Mouse (Mus musculus) heart, adult 2 months (tissue): ENCODE measurements around the gene Edc4. TPM values are rescaled to one million over a fixed set of nuclear protein-coding genes. Genes with fewer than 3 reads are reported as not detected.

Experiments
- DNase-seq, 2 experiments: peaks; one replicate each; pipeline ENCODE4 v3.0.0; 2021
- H3K27ac ChIP-seq: fragments of 200-600 bp; 2 replicates; pipeline ENCODE4 v1.8.1; 2022
- H3K27me3 ChIP-seq: fragments of 200-500 bp; 2 replicates; pipeline ENCODE4 v1.6.1; 2012; ENCODE audit warnings: mild to moderate bottlenecking, low read length, inconsistent platforms, mixed read lengths; ENCODE audit not compliant: control insufficient read depth, insufficient read depth
- H3K36me3 ChIP-seq: fragments of 200-500 bp; 2 replicates; pipeline ENCODE4 v1.6.1; 2012; ENCODE audit warnings: low read length, inconsistent platforms; ENCODE audit not compliant: control insufficient read depth, insufficient read depth
- H3K4me1 ChIP-seq: fragments of 200-500 bp; 2 replicates; pipeline ENCODE4 v1.6.1; 2011; ENCODE audit warnings: low read length; ENCODE audit not compliant: control insufficient read depth, insufficient read depth
- H3K4me3 ChIP-seq: fragments of 200-600 bp; 2 replicates; pipeline ENCODE4 v1.8.1; 2022
- H3K79me2 ChIP-seq: fragments of 200-500 bp; replicated peaks from 2 replicates; pipeline ENCODE4 v1.6.1; 2012; ENCODE audit warnings: mild to moderate bottlenecking, inconsistent platforms, low read length, moderate library complexity, mixed read lengths; ENCODE audit not compliant: control insufficient read depth, insufficient read depth
- H3K9ac ChIP-seq: fragments of 200-500 bp; 2 replicates; pipeline ENCODE4 v1.6.1; 2012; ENCODE audit warnings: low read depth, mild to moderate bottlenecking, control low read depth, inconsistent platforms, low read length, mixed read lengths
- CTCF ChIP-seq: fragments of 200-600 bp; IDR thresholded peaks from 2 replicates; pipeline ENCODE4 v1.8.1; 2022; ENCODE audit warnings: antibody characterized with exemption, mild to moderate bottlenecking, moderate library complexity
- EP300 ChIP-seq: fragments of 200-500 bp; IDR thresholded peaks from 2 replicates; pipeline ENCODE4 v1.6.1; 2011; ENCODE audit warnings: low read depth, low read length, control low read depth; ENCODE audit not compliant: insufficient read depth
- POLR2A ChIP-seq: fragments of 200-500 bp; IDR thresholded peaks from 2 replicates; pipeline ENCODE4 v1.6.1; 2011; ENCODE audit warnings: mild to moderate bottlenecking, low read depth, low read length, control low read depth; ENCODE audit not compliant: insufficient read depth
- WGBS: fragments of 180-500 bp; shearing (Covaris S2); methylation state at CpG from one replicate; pipeline ENCODE4 v1.1.7; 2018; 5-methylcytosine and 5-hydroxymethylcytosine counted together
- intact Hi-C: fragments of 180-260 bp; cut with DNase I; formaldehyde crosslinking; loops from one replicate; pipeline ENCODE4 v1.15.1; 2025
- polyA plus RNA-seq: library from polyadenylated mRNA; depleted of rRNA; stranded (reverse); fragments of >200 nt; gene quantifications from 2 replicates; pipeline ENCODE4 v1.2.3, GENCODE M21; 2012
- total RNA-seq, 2 experiments: library from RNA; stranded (reverse); gene quantifications; 2 replicates each; pipeline ENCODE4 v1.2.3; 2021

The Edc4 gene
- total and polyA plus RNA-seq, 3 experiments: 23.2 to 42.4 (median 25.4) TPM

DNA sequence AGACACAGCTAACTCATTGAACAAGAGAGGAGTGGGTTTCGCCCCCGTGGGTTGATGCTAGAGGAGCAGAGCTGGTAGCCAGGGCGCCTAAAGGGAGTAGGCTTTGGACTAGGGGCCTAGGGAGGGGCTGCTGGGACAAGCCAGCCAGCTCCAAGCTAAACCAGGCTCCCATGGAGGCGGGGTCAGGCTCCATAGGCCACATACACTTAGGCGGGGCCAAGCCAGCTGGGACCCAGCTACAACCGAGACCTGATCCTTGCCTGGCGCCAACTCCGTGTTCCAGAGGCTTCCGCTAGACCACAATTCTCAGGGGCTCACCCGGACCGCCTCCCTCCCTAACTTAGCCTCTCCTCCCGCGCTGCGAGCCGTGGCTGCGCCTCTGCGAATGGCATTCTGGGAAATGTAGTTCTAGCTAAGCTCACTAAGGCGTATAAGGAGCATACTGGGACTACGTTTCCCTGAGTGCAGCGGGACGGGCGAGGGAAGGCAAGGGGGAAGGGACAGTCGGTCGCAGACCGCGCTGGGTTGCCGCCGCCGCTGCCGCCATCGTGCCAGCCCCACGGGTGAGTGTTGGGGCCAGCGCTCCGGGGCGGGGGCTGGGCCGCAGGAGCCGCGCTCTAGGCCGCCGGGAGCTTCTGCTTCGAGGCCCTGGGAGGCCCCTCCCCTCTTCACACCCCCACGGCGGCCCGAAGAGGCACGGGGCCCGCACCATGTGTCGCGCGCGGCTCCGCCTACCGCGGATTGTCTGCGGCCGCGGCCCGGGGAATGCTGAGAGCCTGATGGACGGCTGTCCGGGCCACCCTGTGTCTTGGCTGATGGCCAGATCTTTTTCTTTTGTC, 20.3 kb upstream of the Edc4 start, which contains the start of gene Nutf2:
Gene Nutf2 (plus strand): TSS at position 438 of the 839 bp plus-strand sequence.
- 0 out of 2 replicates have a peak, but pooled peaks cover 1% of the 10 kb centered on the region for H3K79me2 ChIP-seq
- H3K4me1 ChIP-seq: peaks cover 9% of the 10 kb centered on the region
- peak within 1 kb of the TSS; percentile 78 for H3K9ac ChIP-seq
- no peaks in the 10 kb centered on the region for H3K27me3 ChIP-seq
- peak; percentile 92 to 98 for DNase-seq
- under 1% methylated on average over 59 of the region's 59 CpGs for WGBS
- peaks cover 7% of the 10 kb centered on the region for H3K36me3 ChIP-seq
- peak within 1 kb of the TSS; percentile 92 for H3K4me3 ChIP-seq
- peak; percentile 66 for TF ChIP-seq POLR2A
- peak; percentile 71; the same call in 1 of the 2 replicates for TF ChIP-seq EP300
- no peak for TF ChIP-seq CTCF
- peak within 1 kb of the TSS; percentile 97 for H3K27ac ChIP-seq
- intact Hi-C loops: loop anchor here (2.0 kb wide), 2 partner anchors 20 to 38 kb away; partner anchors contain the start of gene Edc4

DNA sequence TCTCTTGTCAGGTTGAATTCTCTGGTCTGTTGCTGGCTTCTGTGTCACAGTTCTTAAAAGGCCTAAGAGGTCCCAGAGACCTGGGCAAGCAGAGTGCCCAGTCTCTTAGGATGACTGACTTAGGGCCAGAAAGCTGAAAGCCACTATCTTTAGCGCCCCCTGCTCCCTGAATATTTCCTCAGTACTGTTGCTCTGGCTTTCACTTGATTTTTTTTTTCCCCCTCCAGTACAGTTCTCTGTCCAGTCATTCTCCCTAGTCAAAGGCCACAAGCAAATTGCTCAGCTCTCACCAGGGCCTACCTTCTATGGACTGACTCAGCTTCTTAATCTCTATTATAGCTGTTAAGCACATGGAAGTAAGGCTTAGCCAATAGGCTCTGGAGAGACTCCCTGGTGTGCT, 18.7 kb upstream of the Edc4 start:
- H3K4me1 ChIP-seq: peaks cover 3% of the 10 kb centered on the region
- H3K4me3 ChIP-seq: no peak overlapping the region
- TF ChIP-seq CTCF (peak; percentile 30), POLR2A (no peak), EP300 (no peak)
- no peaks in the 10 kb centered on the region for H3K27me3 ChIP-seq
- no peak overlapping the region; the same call in 1 of the 2 replicates for H3K27ac ChIP-seq
- peaks cover 1% of the 10 kb centered on the region for H3K36me3 ChIP-seq
- H3K9ac ChIP-seq: no peak overlapping the region
- H3K79me2 ChIP-seq: 0 out of 2 replicates have a peak, but pooled peaks cover 1% of the 10 kb centered on the region
- 11% methylated on average over 1 of the region's 1 CpGs for WGBS
- no peak for DNase-seq
- intact Hi-C loops: loop anchor here (2.0 kb wide), 2 partner anchors 19 to 37 kb away; partner anchors contain the start of gene Edc4

DNA sequence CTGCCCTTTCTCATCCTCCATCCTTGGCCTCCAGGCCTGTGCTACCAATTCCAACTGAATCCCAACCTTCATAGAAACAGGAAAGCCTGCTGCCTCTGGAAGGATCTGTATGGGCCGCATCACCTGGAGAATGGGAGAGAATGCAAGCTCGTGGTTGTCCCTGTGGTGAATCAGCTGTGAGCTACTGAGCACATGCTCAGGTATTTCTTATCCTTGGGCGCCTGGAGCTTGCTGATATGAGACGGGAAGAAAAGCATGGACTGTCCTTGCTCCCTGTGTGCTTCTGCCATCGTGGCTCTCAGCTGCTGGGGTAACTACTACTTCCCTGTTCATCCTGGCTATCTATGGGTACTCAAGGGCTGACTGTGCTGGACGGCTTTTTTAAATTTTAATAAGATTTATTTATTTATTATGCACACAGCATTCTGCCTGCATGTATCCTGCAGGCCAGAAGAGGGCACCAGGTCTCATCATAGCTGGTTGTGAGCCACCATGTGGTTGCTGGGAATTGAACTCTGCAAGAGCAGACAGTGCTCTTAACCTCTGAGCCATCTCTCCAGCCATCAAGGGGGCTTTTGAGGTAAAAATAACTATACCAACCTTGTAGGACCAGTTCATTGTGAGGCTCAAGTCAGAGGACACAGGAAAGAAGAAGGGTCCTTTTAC, 14.2 kb upstream of the Edc4 start:
- no peaks in the 10 kb centered on the region for H3K27me3 ChIP-seq
- peaks cover 4% of the 10 kb centered on the region; the same call in 1 of the 2 replicates for H3K36me3 ChIP-seq
- 82% methylated on average over 6 of the region's 6 CpGs for WGBS

DNA sequence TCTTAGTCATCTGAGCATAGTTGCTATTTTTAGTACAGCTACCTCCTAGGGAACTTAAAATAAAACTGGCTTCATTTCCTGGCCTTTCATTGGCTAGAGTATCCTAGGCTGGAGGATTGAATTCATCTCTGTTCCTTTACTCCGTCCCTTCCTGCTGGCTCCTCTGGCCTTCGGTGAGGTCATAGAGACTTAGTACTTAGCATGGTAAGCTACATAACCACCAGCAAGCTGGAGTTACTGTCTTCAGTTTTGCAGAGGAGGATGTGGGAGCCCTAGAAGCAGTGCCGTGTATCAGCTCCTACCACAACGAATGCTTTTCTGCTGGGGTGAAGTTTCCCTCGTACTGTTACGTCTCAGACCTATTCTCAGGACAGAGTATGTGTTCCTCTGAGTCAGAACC, 6.4 kb upstream of the Edc4 start:
- peak in 1 of 2 experiments; percentile 52 for DNase-seq
- Histone ChIP-seq H3K4me3 (peak overlapping the region; percentile 4; the same call in 1 of the 2 replicates), H3K27me3 (no peaks in the 10 kb centered on the region), H3K9ac (peak overlapping the region; percentile 11; the same call in 1 of the 2 replicates), H3K36me3 (peaks cover 15% of the 10 kb centered on the region), H3K4me1 (peaks cover 16% of the 10 kb centered on the region), H3K27ac (peak overlapping the region; percentile 80), H3K79me2 (no peaks in the 10 kb centered on the region; the same call in none of the 2 replicates)
- TF ChIP-seq EP300: no peak
- TF ChIP-seq POLR2A: no peak
- no peak for TF ChIP-seq CTCF
- intact Hi-C loops: no loop called here
- WGBS: 11% methylated on average over 6 of the region's 6 CpGs

More for the DNA sequence above, 14.2 kb upstream of the Edc4 start:
- Histone ChIP-seq H3K4me1 (peaks cover 2% of the 10 kb centered on the region), H3K9ac (no peak overlapping the region), H3K27ac (no peak overlapping the region), H3K4me3 (no peak overlapping the region), H3K79me2 (peaks cover 5% of the 10 kb centered on the region)
- intact Hi-C loops: no loop called here
- TF ChIP-seq CTCF: peak; percentile 44
- no peak for TF ChIP-seq POLR2A
- DNase-seq: no peak

DNA sequence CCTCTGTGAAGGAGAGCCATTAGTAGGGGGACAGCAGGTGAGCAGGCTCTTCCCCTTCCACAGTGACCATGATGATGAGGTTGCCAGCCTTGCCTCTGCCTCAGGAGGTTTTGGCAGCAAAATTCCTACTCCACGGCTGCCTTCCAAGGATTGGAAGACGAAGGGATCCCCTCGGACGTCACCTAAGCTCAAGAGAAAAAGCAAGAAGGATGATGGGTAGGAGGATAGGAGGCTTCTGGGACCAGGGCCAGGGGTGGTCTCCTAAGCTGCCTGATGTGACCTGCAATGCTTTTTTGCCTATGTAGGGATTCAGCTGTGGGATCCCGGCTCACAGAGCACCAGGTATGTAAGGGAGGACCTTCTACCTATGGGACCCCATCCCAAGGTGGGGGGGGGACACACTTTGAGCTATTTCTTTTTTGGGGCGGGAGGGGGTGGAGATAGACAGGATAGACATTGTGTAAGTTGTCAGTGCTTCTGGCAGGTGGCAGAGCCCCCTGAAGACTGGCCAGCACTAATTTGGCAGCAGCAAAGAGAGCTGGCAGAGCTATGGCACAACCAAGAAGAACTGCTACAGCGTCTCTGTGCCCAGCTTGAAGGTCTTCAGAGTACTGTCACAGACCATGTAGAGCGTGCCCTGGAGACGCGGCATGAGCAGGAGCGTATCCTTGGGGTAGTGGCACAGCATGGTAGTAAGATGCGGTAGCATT, 9.2 kb downstream of the Edc4 start:
- DNase-seq: no peak
- Histone ChIP-seq H3K4me1 (peaks cover 2% of the 10 kb centered on the region; the same call in 1 of the 2 replicates), H3K27ac (no peak overlapping the region), H3K4me3 (no peak overlapping the region), H3K36me3 (no peaks in the 10 kb centered on the region), H3K27me3 (no peaks in the 10 kb centered on the region), H3K9ac (no peak overlapping the region), H3K79me2 (no peaks in the 10 kb centered on the region)
- 94% methylated on average over 12 of the region's 12 CpGs for WGBS
- intact Hi-C loops: no loop called here
- TF ChIP-seq POLR2A (no peak), EP300 (no peak), CTCF (no peak)
